Mouse (Mus musculus) intestine, postnatal 0 days (tissue): ENCODE measurements at regions not wholly inside any gene's neighbourhood (a gene's known extent, or its start where the extent isn't known, plus 50 kb on each side); places are given as distances from the start of the nearest gene placed in this dataset.

Source experiments
- ATAC-seq: fragments of 200-750 bp; cut with Nextera tagmentation; 2 replicates; pipeline ENCODE4 v1.8.0; 2017; ENCODE audit warnings: mild to moderate bottlenecking, moderate TSS enrichment, moderate library complexity
- H3K27ac ChIP-seq: fragments of 300-500 bp; sonication (generic); 2 replicates; pipeline ENCODE4 v1.5.1; 2014; ENCODE audit warnings: mild to moderate bottlenecking, low read depth, low read length, moderate library complexity
- H3K27me3 ChIP-seq: fragments of 300-500 bp; sonication (generic); replicated peaks from 2 replicates; pipeline ENCODE4 v1.6.1; 2014; ENCODE audit warnings: low read length, mixed read lengths; ENCODE audit not compliant: control insufficient read depth, insufficient read depth
- H3K36me3 ChIP-seq: fragments of 300-500 bp; sonication (generic); 2 replicates; pipeline ENCODE4 v1.6.1; 2014; ENCODE audit warnings: mild to moderate bottlenecking, moderate library complexity; ENCODE audit not compliant: control insufficient read depth, insufficient read depth
- H3K4me1 ChIP-seq: fragments of 300-500 bp; sonication (generic); replicated peaks from 2 replicates; pipeline ENCODE4 v1.6.1; 2014; ENCODE audit warnings: antibody characterized with exemption, low read length, mixed read lengths; ENCODE audit not compliant: control insufficient read depth, insufficient read depth
- H3K4me2 ChIP-seq: fragments of 300-500 bp; sonication (generic); replicated peaks from 2 replicates; pipeline ENCODE4 v1.6.1; 2014; ENCODE audit warnings: low read depth, mild to moderate bottlenecking, moderate library complexity
- H3K4me3 ChIP-seq: fragments of 300-500 bp; sonication (generic); 2 replicates; pipeline ENCODE4 v1.5.1; 2014; ENCODE audit warnings: low read depth, low read length
- H3K9ac ChIP-seq: fragments of 300-500 bp; sonication (generic); 2 replicates; pipeline ENCODE4 v1.6.1; 2014; ENCODE audit warnings: mild to moderate bottlenecking, low read depth, low read length
- H3K9me3 ChIP-seq: fragments of 300-500 bp; sonication (generic); 2 replicates; pipeline ENCODE4 v1.6.1; 2016; ENCODE audit warnings: mixed run types; ENCODE audit not compliant: control insufficient read depth
- CTCF ChIP-seq: sonication (generic); IDR thresholded peaks from 2 replicates; pipeline ENCODE4 v1.5.1; 2016; ENCODE audit warnings: low read depth, mild to moderate bottlenecking, control low read depth, antibody characterized with exemption, moderate library complexity
- WGBS: fragments of 180-500 bp; shearing (Covaris S2); extraction: QIAGEN DNeasy Blood & Tissue Kit; methylation state at CpG from one replicate; pipeline ENCODE4 v1.1.7; 2014; 5-methylcytosine and 5-hydroxymethylcytosine counted together

- Histone ChIP-seq H3K27me3 (no peaks in the 10 kb centered on the region), H3K9me3 (no peaks in the 10 kb centered on the region), H3K4me1 (no peaks in the 10 kb centered on the region), H3K4me2 (no peak overlapping the region), H3K9ac (no peak overlapping the region), H3K27ac (no peak overlapping the region), H3K4me3 (no peak overlapping the region), H3K36me3 (no peaks in the 10 kb centered on the region)
- WGBS = 75% methylated on average over 14 of the region's 14 CpGs
- no peak for TF ChIP-seq CTCF
- ATAC-seq = no peak
These were observed 276.9 kb upstream of the Meox2 start for GRCm38 (mm10) chr12:36831307-36831997.

- no peaks in the 10 kb centered on the region for H3K27me3 ChIP-seq
- no peak overlapping the region for H3K9ac ChIP-seq
- no peaks in the 10 kb centered on the region for H3K9me3 ChIP-seq
- no peak overlapping the region for H3K4me2 ChIP-seq
- H3K4me1 ChIP-seq = no peaks in the 10 kb centered on the region
- no peaks in the 10 kb centered on the region for H3K36me3 ChIP-seq
- no peak overlapping the region for H3K27ac ChIP-seq
- no peak overlapping the region for H3K4me3 ChIP-seq
- no peak for TF ChIP-seq CTCF
- 82% methylated on average over 1 of the region's 1 CpGs for WGBS
- peak; percentile 47; the same call in 1 of the 2 replicates for ATAC-seq
These were observed 265.4 kb upstream of the Meox2 start for GRCm38 (mm10) chr12:36842957-36843356.

- no peak for ATAC-seq
- no peaks in the 10 kb centered on the region for H3K9me3 ChIP-seq
- H3K4me1 ChIP-seq = no peaks in the 10 kb centered on the region
- no peak overlapping the region for H3K4me3 ChIP-seq
- no peak overlapping the region for H3K4me2 ChIP-seq
- TF ChIP-seq CTCF = no peak
- no peaks in the 10 kb centered on the region for H3K27me3 ChIP-seq
- no peak overlapping the region for H3K27ac ChIP-seq
- H3K36me3 ChIP-seq = no peaks in the 10 kb centered on the region
- H3K9ac ChIP-seq = no peak overlapping the region
These were observed 263.2 kb upstream of the Meox2 start for GRCm38 (mm10) chr12:36845130-36845529.

- no peak for ATAC-seq
- Histone ChIP-seq H3K4me3 (no peak overlapping the region), H3K4me1 (no peaks in the 10 kb centered on the region), H3K9ac (no peak overlapping the region), H3K36me3 (no peaks in the 10 kb centered on the region), H3K27me3 (no peaks in the 10 kb centered on the region), H3K4me2 (no peak overlapping the region), H3K27ac (no peak overlapping the region), H3K9me3 (no peaks in the 10 kb centered on the region)
- 81% methylated on average over 2 of the region's 2 CpGs for WGBS
- TF ChIP-seq CTCF = no peak
These were observed 259.3 kb upstream of the Meox2 start for GRCm38 (mm10) chr12:36849086-36849485.

GRCm38 (mm10) chr12:36863113-36863512, 245.2 kb upstream of the Meox2 start:
- no peak overlapping the region for H3K4me3 ChIP-seq
- H3K9ac ChIP-seq = no peak overlapping the region
- no peak for ATAC-seq
- WGBS = 77% methylated on average over 7 of the region's 7 CpGs
- no peaks in the 10 kb centered on the region for H3K9me3 ChIP-seq
- H3K4me1 ChIP-seq = no peaks in the 10 kb centered on the region
- H3K27ac ChIP-seq = no peak overlapping the region
- H3K36me3 ChIP-seq = no peaks in the 10 kb centered on the region
- no peak for TF ChIP-seq CTCF
- no peaks in the 10 kb centered on the region for H3K27me3 ChIP-seq
- no peak overlapping the region for H3K4me2 ChIP-seq

- no peak for TF ChIP-seq CTCF
- Histone ChIP-seq H3K27ac (no peak overlapping the region), H3K9ac (no peak overlapping the region), H3K9me3 (no peaks in the 10 kb centered on the region), H3K36me3 (no peaks in the 10 kb centered on the region), H3K4me1 (no peaks in the 10 kb centered on the region), H3K27me3 (no peaks in the 10 kb centered on the region), H3K4me3 (no peak overlapping the region), H3K4me2 (no peak overlapping the region)
- WGBS = 86% methylated on average over 1 of the region's 1 CpGs
- no peak for ATAC-seq
These were observed 227.6 kb upstream of the Meox2 start for GRCm38 (mm10) chr12:36880724-36881123.

GRCm38 (mm10) chr12:36913364-36913763, 195.0 kb upstream of the Meox2 start:
- H3K4me3 ChIP-seq = no peak overlapping the region
- no peaks in the 10 kb centered on the region for H3K27me3 ChIP-seq
- H3K9ac ChIP-seq = no peak overlapping the region
- no peak for TF ChIP-seq CTCF
- no peaks in the 10 kb centered on the region for H3K9me3 ChIP-seq
- no peak overlapping the region for H3K27ac ChIP-seq
- no peaks in the 10 kb centered on the region for H3K36me3 ChIP-seq
- no peak overlapping the region for H3K4me2 ChIP-seq
- no peak for ATAC-seq
- no peaks in the 10 kb centered on the region for H3K4me1 ChIP-seq
